Mouse (Mus musculus) hematopoietic multipotent progenitor cell, adult 10-12 weeks (in vitro differentiated cells): ENCODE results near the gene Gm48551. TPM values are rescaled to one million over a fixed set of nuclear protein-coding genes. Genes with fewer than 3 reads are reported as not detected.

Experiments
- polyA plus RNA-seq: library from polyadenylated mRNA; stranded (reverse); fragments of >175 nt; gene quantifications from 2 replicates; pipeline ENCODE4 v1.2.3, GENCODE M21; 2012; ENCODE audit warnings: low replicate concordance

Gene Gm48551
- polyA plus RNA-seq: 1.2 and 4.2 TPM in 2 replicates

GRCm38 (mm10) chr10:81383802-81384604 is at the start of gene Gm48551, which contains the start of gene Dohh:
Gm48551 (plus strand) TSS chr10:81384466.
Dohh (plus strand) TSS chr10:81384428.

GRCm38 (mm10) chr10:81342686-81343505 is 41.4 kb upstream of the Gm48551 start, which contains the start of gene Gipc3:
Gipc3 (minus strand) TSS chr10:81343266.

GRCm38 (mm10) chr10:81350351-81351063 is 33.8 kb upstream of the Gm48551 start, which contains the start of gene Hmg20b:
Hmg20b (minus strand) TSS chr10:81350480.

GRCm38 (mm10) chr10:81356991-81357844 is 27.0 kb upstream of the Gm48551 start, which contains the start of gene Mfsd12:
Mfsd12 (plus strand) TSS chr10:81357491.

GRCm38 (mm10) chr10:81365672-81366476 is 18.4 kb upstream of the Gm48551 start, which contains the start of gene 4930404N11Rik:
4930404N11Rik (minus strand) TSS chr10:81365816.

GRCm38 (mm10) chr10:81377793-81378552 is 6.3 kb upstream of the Gm48551 start, which contains the start of gene Fzr1:
Fzr1 (minus strand) TSS chr10:81378516.

GRCm38 (mm10) chr10:81388505-81389055 is 4.3 kb downstream of the Gm48551 start, which contains the start of gene Gm48552:
Gm48552 (plus strand) TSS chr10:81389005.

GRCm38 (mm10) chr10:81392781-81393185 is 8.5 kb downstream of the Gm48551 start, which contains the start of gene Smim24:
Smim24 (plus strand) TSS chr10:81393051.

Other genes starting within 250 kb of the Gm48551 start
- 198 and 333 TPM in 2 replicates for gene Zbtb7a, start 249.2 kb upstream of the Gm48551 start, polyA plus RNA-seq
- gene Pias4, start 216.5 kb upstream of the Gm48551 start, polyA plus RNA-seq: 72.6 and 164 TPM in 2 replicates
- gene Eef2, start 207.8 kb upstream of the Gm48551 start, polyA plus RNA-seq: 495 and 2,413 TPM in 2 replicates
- 53.4 and 152 TPM in 2 replicates for gene Dapk3, start 201.5 kb upstream of the Gm48551 start, polyA plus RNA-seq
- 0.09 TPM in 1 of 2 replicates, not detected in the other for gene 4930442H23Rik, start 200.6 kb upstream of the Gm48551 start, polyA plus RNA-seq
- not detected in 2 replicates for gene Nmrk2, start 182.4 kb upstream of the Gm48551 start, polyA plus RNA-seq
- gene Atcay, start 153.6 kb upstream of the Gm48551 start, polyA plus RNA-seq: 0.53 and 0.94 TPM in 2 replicates
- gene Zfr2, start 151.3 kb upstream of the Gm48551 start, polyA plus RNA-seq: 4.0 and 8.6 TPM in 2 replicates
- gene Matk, start 131.5 kb upstream of the Gm48551 start, polyA plus RNA-seq: 31.4 and 107 TPM in 2 replicates
- gene Mrpl54, start 117.5 kb upstream of the Gm48551 start, polyA plus RNA-seq: 314 and 329 TPM in 2 replicates
- 70.4 and 133 TPM in 2 replicates for gene Apba3, start 117.5 kb upstream of the Gm48551 start, polyA plus RNA-seq
- gene Tjp3, start 92.9 kb upstream of the Gm48551 start, polyA plus RNA-seq: 15.0 and 35.0 TPM in 2 replicates
- 245 and 665 TPM in 2 replicates for gene Pip5k1c, start 91.5 kb upstream of the Gm48551 start, polyA plus RNA-seq
- gene Cactin, start 63.4 kb upstream of the Gm48551 start, polyA plus RNA-seq: 60.3 and 77.6 TPM in 2 replicates
- 29.6 and 30.6 TPM in 2 replicates for gene Tbxa2r, start 55.7 kb upstream of the Gm48551 start, polyA plus RNA-seq
- 3.1 and 6.9 TPM in 2 replicates for gene Gipc3, start 41.2 kb upstream of the Gm48551 start, polyA plus RNA-seq
- 184 and 481 TPM in 2 replicates for gene Hmg20b, start 34.0 kb upstream of the Gm48551 start, polyA plus RNA-seq
- 20.8 and 31.1 TPM in 2 replicates for gene Mfsd12, start 27.0 kb upstream of the Gm48551 start, polyA plus RNA-seq
- gene 4930404N11Rik, start 18.6 kb upstream of the Gm48551 start, polyA plus RNA-seq: 11.6 and 18.6 TPM in 2 replicates
- 48.1 and 72.7 TPM in 2 replicates for gene Fzr1, start 6.0 kb upstream of the Gm48551 start, polyA plus RNA-seq
- 76.4 and 107 TPM in 2 replicates for gene Dohh, start within 50 bp of the Gm48551 start, polyA plus RNA-seq
- gene Gm48552, start 4.5 kb downstream of the Gm48551 start, polyA plus RNA-seq: 8.9 and 18.4 TPM in 2 replicates
- 3.0 and 3.7 TPM in 2 replicates for gene Smim24, start 8.6 kb downstream of the Gm48551 start, polyA plus RNA-seq
- gene Nfic, start 71.2 kb downstream of the Gm48551 start, polyA plus RNA-seq: 136 and 414 TPM in 2 replicates
- 0.16 and 0.55 TPM in 2 replicates for gene Celf5, start 98.2 kb downstream of the Gm48551 start, polyA plus RNA-seq
- 160 and 386 TPM in 2 replicates for gene Ncln, start 111.9 kb downstream of the Gm48551 start, polyA plus RNA-seq
- 82.3 and 109 TPM in 2 replicates for gene S1pr4, start 115.7 kb downstream of the Gm48551 start, polyA plus RNA-seq
- gene Gna15, start 139.8 kb downstream of the Gm48551 start, polyA plus RNA-seq: 14.8 and 33.6 TPM in 2 replicates
- 23.0 and 28.3 TPM in 2 replicates for gene Gna11, start 160.7 kb downstream of the Gm48551 start, polyA plus RNA-seq
- gene Aes, start 175.0 kb downstream of the Gm48551 start, polyA plus RNA-seq: 1,473 and 2,763 TPM in 2 replicates
- gene Tle2, start 190.1 kb downstream of the Gm48551 start, polyA plus RNA-seq: 8.9 and 15.5 TPM in 2 replicates
- gene Tle6, start 216.6 kb downstream of the Gm48551 start, polyA plus RNA-seq: 1.2 and 2.5 TPM in 2 replicates
- gene BC025920, start 221.8 kb downstream of the Gm48551 start, polyA plus RNA-seq: 0.20 and 0.92 TPM in 2 replicates
- gene Sirt6, start 243.3 kb downstream of the Gm48551 start, polyA plus RNA-seq: 67.6 and 143 TPM in 2 replicates
- 3.8 and 6.2 TPM in 2 replicates for gene Ankrd24, start 244.1 kb downstream of the Gm48551 start, polyA plus RNA-seq